Mouse (Mus musculus) layer of hippocampus, adult 9-11 months (tissue): ENCODE measurements around the gene Hras.

Experiments
- DNase-seq: peaks from one replicate; pipeline ENCODE4 v3.0.0; 2022

The Hras gene

DNA sequence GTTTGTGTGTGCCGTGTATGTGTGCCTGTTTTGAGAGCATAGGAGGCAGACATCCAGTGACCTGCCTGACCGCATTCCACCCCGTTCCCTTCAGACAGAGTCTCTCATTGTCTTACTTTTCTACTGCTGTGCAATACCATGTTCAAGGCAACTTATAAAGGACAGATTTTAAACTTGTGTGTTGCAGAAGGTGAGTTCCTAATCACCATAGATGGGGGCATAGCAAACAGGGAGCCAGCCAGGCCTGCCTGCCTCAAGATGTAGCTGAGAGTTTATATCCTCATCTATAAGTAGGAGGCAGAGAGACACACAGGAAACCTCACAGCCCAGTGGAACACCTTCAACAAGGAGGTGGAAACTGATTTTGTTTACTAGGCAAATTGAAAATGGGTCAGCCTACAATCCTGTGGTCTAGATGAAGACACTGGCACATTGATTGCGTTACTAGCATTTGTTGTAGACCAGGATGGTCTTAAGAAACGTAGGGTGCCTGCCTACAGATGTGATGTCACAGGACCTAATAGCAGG lies 20.4 kb downstream of the Hras start:
- DNase-seq = no peak

- peak; percentile 96 for DNase-seq
These were observed 21.4 kb downstream of the Hras start, which contains the start of gene Rnh1 for GRCm38 (mm10) chr7:141172116-141173006. Gene Rnh1 (minus strand): TSS chr7:141172857.

GRCm38 (mm10) chr7:141169866-141170265 lies 23.9 kb downstream of the Hras start:
- DNase-seq = no peak

DNA sequence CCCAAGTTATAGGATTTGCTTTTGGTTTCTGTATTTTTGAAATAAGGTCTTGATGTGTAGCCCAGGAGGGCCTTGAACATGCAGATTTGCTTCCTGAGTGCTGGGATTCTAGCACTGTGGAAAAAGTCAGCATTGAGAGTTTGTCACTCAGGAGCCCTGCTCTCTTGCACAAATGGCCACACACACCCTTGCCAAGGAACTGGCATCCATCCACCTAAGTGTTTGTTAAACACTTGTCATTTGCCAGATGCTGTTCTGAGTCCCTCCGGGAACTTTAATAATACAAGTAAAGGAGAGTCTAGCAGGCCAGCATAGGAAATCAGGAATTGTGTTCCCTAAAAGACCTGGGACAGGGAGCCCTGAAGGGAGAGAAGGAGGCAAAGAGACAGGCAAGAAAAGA lies 24.5 kb downstream of the Hras start:
- DNase-seq = no peak

DNA sequence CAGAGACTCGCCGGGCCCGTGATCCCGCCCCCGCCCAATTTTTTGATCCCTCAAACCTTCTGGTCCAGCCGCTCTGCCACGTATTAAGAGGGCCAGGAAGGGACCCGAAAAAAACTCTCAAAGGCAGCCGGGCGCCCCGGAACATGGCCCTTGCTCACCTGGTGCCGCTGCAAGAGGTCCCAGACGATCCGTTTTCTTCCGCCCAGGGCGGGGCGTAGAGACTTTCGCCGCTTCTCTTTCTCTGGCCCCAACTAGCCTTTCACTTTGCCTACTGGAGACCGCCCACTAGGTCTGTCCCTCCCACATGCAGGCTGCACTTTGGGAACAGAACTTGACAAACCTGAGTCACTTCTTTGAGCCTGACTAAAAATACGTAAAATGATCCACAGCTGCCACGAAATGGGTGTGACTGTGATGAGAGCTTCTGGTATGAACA lies 25.3 kb downstream of the Hras start:
- DNase-seq = no peak

- no peak for DNase-seq
These were observed 25.8 kb downstream of the Hras start for GRCm38 (mm10) chr7:141167901-141168517.

DNA sequence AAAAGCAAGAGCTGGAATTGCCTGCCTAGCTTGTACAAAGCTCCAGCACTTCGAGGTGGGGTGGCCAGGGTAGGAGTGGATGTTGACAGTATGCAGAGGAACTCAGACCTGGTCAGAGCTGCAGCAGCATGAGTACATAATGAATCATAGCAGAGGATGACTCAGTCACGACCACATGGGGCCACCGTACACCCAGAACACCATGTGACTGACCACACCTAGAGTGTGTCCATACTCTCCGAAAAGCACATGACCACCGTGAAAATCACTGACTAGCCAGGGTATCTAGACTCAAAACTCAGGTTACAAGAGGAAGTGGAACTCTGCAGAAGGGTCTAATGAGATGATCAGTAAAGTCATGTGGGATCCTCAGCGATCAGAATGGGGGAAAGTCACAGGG lies 29.0 kb downstream of the Hras start:
- DNase-seq = no peak

DNA sequence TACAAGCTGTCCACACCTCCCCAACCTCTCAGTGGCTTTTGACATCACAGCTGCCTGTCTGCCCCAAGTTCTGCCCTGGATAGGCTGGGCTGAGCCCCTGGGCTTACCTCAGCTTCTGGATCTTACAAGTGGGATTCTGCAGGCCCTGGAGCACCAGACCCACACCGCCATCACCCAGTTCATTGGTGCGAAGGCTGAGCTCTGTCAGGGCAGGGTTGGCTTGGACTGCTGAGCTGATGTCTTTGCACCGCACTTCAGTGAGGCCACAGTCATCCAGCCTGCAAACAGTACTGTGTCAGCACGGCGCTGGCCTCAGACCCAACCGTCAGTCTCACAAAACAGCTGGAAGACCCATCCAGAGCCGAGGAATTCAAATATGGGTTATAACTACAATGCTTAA lies 29.4 kb downstream of the Hras start:
- DNase-seq = no peak

DNA sequence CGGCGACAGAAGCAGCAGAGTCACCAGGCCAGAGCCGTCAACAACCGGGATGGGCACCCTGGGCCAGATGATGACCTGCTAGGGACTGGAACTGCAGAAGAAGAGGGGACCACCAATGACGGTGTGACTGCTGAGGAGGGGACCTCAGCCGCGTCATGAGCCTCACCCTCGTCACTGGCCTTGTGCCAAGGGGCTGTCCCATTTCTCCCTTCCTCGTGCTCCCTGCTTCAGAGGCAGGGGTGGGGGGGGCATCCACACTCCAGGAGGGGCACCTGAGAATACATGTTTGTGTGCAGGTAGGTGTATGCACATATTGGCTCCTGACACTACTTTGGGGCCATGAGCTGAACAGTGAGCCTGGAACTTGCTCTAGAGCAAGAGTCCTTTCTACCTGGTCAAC lies 38.4 kb downstream of the Hras start:
- DNase-seq = no peak

- DNase-seq = no peak
These were observed 45.2 kb downstream of the Hras start for GRCm38 (mm10) chr7:141148639-141149038.

- no peak for DNase-seq
These were observed 46.8 kb downstream of the Hras start for GRCm38 (mm10) chr7:141147044-141147443.

DNA sequence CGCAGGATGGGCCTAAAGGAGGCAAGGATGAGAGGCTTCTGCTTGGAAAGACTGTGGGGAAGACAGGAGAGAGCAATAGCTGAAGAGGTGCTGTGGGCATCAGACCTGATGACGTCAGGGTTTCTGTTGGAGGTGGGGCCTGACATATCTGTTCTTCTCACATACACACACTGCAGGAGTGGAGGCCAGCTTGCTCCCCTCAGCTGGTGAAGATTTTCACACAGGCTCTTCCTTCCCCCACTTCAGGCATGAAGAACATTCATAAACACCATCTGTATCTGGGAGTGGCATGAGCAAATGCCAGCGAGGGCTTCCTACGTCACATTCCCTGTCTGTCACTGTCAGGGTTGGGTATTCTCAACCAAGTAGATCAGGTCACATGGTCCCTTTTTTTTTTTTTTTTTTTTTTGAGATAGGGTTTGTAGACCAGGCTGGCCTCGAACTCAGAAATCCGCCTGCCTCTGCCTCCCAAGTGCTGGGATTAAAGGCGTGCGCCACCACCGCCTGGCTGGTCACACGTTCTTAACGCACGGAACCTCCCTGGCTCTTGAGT lies 47.7 kb downstream of the Hras start:
- DNase-seq = no peak

- no peak for DNase-seq
These were observed 48.4 kb downstream of the Hras start for GRCm38 (mm10) chr7:141145403-141145802.

DNA sequence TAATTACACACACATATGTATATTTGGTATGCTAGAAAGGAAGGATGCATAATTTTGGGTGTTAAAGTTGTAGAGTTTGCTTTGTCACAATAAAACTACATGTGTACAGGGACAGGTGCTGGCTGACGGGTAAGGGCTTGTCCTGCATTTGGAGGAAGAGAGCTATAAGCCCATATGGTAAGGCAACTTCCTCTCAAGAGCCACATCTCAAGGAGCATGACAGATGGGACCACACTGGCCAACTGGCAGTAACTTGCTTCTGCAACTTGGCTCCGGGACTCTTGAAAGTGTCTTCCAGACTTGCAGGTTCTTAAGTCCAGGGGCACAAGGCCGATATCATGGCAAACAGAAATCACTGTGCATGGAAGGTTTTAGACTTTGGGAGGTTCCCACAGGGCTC lies 49.2 kb downstream of the Hras start:
- DNase-seq = no peak

GRCm38 (mm10) chr7:141143861-141144260 lies 49.9 kb downstream of the Hras start:
- DNase-seq = no peak

DNA sequence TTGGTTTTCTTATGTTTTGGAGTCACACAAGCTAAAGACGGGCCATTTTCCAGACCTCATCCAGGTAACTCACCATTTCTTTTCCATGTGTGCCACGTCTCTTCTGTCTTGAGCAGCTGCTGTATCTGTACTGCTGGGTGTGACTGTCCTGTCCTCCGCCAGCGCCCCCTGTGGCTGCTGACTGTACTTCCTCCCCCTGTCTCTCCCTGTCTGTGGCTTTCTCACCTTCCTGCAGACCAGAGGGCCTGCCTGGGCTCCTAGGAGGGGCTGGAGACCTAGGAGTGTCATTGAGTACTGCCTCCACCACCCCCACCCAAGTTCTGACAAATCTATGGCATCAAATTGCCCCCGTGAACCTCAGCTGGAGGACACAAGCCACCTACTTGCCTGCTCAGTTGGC lies 50.7 kb downstream of the Hras start:
- no peak for DNase-seq

DNA sequence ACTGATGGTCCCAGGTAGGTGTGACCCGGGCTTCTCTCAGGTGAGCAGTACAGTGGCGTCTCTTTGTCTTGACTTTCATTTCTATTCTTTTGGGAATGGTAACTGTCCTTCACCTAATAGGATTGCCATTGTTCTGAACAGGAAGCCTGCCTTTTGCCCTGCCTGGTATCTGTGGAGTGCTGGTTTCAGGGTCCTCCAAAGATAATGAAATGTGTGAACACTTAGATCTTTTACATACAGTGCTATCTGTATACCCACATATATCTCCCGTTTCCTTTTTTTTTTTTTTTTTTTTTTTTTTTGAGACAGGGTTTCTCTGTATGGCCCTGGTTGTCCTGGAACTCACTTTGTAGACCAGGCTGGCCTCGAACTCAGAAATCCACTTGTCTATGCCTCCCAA lies 52.5 kb downstream of the Hras start:
- no peak for DNase-seq
